Mouse (Mus musculus) MEL (cell line): ENCODE measurements at regions not wholly inside any gene's neighbourhood (a gene's known extent, or its start where the extent isn't known, plus 50 kb on each side); places are given as distances from the start of the nearest gene placed in this dataset.

ENCODE experiments used
- DNase-seq: peaks from one replicate; pipeline ENCODE4 v3.0.0; 2011; ENCODE audit warnings: low read depth, low spot score
- H3K27ac ChIP-seq: 2 replicates; pipeline ENCODE4 v1.5.1; 2012; ENCODE audit warnings: low read depth, mild to moderate bottlenecking, control low read depth, low read length, moderate library complexity; ENCODE audit not compliant: control insufficient read depth
- H3K27me3 ChIP-seq, 2 experiments: fragments of 150-350 bp in 1 of 2; sonication (generic) in 1 of 2; 2 replicates each; pipeline ENCODE4 v1.6.1; 2012; ENCODE audit warnings: low read length in 2 of 2, mild to moderate bottlenecking in 2 of 2, improper control_type of control experiment in 1 of 2, moderate library complexity in 1 of 2; ENCODE audit not compliant: insufficient read depth in 2 of 2, control insufficient read depth in 1 of 2
- H3K36me3 ChIP-seq, 2 experiments: 2 replicates each; pipeline ENCODE4 v1.6.1; 2012 to 2014; ENCODE audit warnings: low read length in 2 of 2, improper control_type of control experiment in 1 of 2, inconsistent platforms in 1 of 2, mild to moderate bottlenecking in 1 of 2; ENCODE audit not compliant: insufficient read depth in 2 of 2, control insufficient read depth in 1 of 2
- H3K4me1 ChIP-seq, 2 experiments: fragments of 150-350 bp in 1 of 2; sonication (generic) in 1 of 2; 2 replicates each; pipeline ENCODE4 v1.6.1; 2012; ENCODE audit warnings: low read length in 2 of 2, improper control_type of control experiment in 1 of 2, mild to moderate bottlenecking in 1 of 2; ENCODE audit not compliant: insufficient read depth in 2 of 2, control insufficient read depth in 1 of 2
- H3K4me3 ChIP-seq, 2 experiments: fragments of 150-350 bp in 1 of 2; sonication (generic) in 1 of 2; 2 replicates each; pipeline ENCODE4 v1.5.1; 2012; ENCODE audit warnings: low read depth in 2 of 2, low read length in 2 of 2, mild to moderate bottlenecking in 2 of 2, moderate library complexity in 2 of 2, control low read depth in 1 of 2, improper control_type of control experiment in 1 of 2; ENCODE audit not compliant: control insufficient read depth in 1 of 2, insufficient read depth in 1 of 2
- H3K79me2 ChIP-seq: 2 replicates; pipeline ENCODE4 v1.6.1; 2012; ENCODE audit warnings: mild to moderate bottlenecking, low read length, moderate library complexity; ENCODE audit not compliant: control insufficient read depth, poor library complexity, insufficient read depth
- H3K9ac ChIP-seq: 2 replicates; pipeline ENCODE4 v1.6.1; 2012; ENCODE audit warnings: low read depth, mild to moderate bottlenecking, control low read depth, low read length, moderate library complexity; ENCODE audit not compliant: control insufficient read depth, poor library complexity, severe bottlenecking
- H3K9me3 ChIP-seq: fragments of 150-350 bp; sonication (generic); replicated peaks from 2 replicates; pipeline ENCODE4 v1.6.1; 2012; ENCODE audit warnings: mild to moderate bottlenecking, low read length, improper control_type of control experiment, moderate library complexity; ENCODE audit not compliant: insufficient read depth
- BHLHE40 ChIP-seq: IDR thresholded peaks from 2 replicates; pipeline ENCODE4 v1.6.1; 2012; ENCODE audit warnings: low read depth, mild to moderate bottlenecking, inconsistent platforms, low read length, improper control_type of control experiment, borderline replicate concordance
- CTCF ChIP-seq, 3 experiments: IDR thresholded peaks in 2 of 3; conservative IDR thresholded peaks in 1 of 3; 2 replicates each; pipeline ENCODE4 v1.5.1; 2011 to 2012; ENCODE audit warnings: low read length in 3 of 3, low read depth in 2 of 3, mild to moderate bottlenecking in 2 of 3, improper control_type of control experiment in 1 of 3, inconsistent platforms in 1 of 3, mixed read lengths in 1 of 3, moderate library complexity in 1 of 3; ENCODE audit not compliant: control insufficient read depth in 1 of 3, insufficient read depth in 1 of 3, poor library complexity in 1 of 3, severe bottlenecking in 1 of 3
- RAD21 ChIP-seq: IDR thresholded peaks from 2 replicates; pipeline ENCODE4 v1.6.1; 2011; ENCODE audit warnings: mild to moderate bottlenecking, low read depth, low read length, improper control_type of control experiment
- SMC3 ChIP-seq: IDR thresholded peaks from 2 replicates; pipeline ENCODE4 v1.6.1; 2011; ENCODE audit warnings: low read depth, low read length, improper control_type of control experiment
- TCF12 ChIP-seq: IDR thresholded peaks from 2 replicates; pipeline ENCODE4 v1.6.1; 2014; ENCODE audit warnings: low read depth, mild to moderate bottlenecking, inconsistent platforms, low read length, improper control_type of control experiment, moderate library complexity
- USF2 ChIP-seq, 2 experiments: IDR thresholded peaks; 2 replicates each; pipeline ENCODE4 v1.6.1; 2011 to 2012; ENCODE audit warnings: improper control_type of control experiment in 2 of 2, low read length in 2 of 2, borderline replicate concordance in 1 of 2, inconsistent platforms in 1 of 2, low read depth in 1 of 2, mild to moderate bottlenecking in 1 of 2; ENCODE audit not compliant: insufficient read depth in 1 of 2
- ZKSCAN1 ChIP-seq: IDR thresholded peaks from 2 replicates; pipeline ENCODE4 v1.6.1; 2012; ENCODE audit warnings: low read depth, mild to moderate bottlenecking, inconsistent platforms, low read length, improper control_type of control experiment, moderate library complexity

DNA sequence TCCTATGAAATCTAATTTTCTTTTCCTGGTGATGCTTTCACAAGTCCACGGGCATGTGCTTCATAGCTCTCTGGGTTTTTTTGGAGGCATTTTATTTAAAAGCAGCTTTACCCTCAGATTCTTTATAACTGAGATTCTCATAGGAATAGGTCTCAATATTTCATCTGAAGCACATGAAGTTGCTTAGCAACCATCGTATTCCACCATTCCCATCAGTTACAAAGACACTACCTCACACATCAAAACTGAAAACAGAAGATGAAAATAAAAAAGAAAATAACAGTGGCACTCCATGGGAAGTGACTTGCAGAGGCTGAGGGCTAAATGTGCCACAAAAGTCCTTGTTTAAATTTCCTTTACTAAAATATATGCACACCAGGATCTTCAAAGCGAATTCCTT, 384.0 kb upstream of the 1700015G11Rik start:
- no peak overlapping the region for H3K27ac ChIP-seq
- TF ChIP-seq TCF12 = no peak
- no peak for TF ChIP-seq ZKSCAN1
- TF ChIP-seq BHLHE40 = no peak
- TF ChIP-seq, all 39 proteins: peak for 0
- H3K36me3 ChIP-seq = no peaks in the 10 kb centered on the region
- no peaks in the 10 kb centered on the region for H3K4me1 ChIP-seq
- no peak overlapping the region for H3K9ac ChIP-seq
- no peak for DNase-seq
- no peak overlapping the region for H3K4me3 ChIP-seq
- no peaks in the 10 kb centered on the region for H3K79me2 ChIP-seq
- no peaks in the 10 kb centered on the region for H3K9me3 ChIP-seq
- H3K27me3 ChIP-seq = no peaks in the 10 kb centered on the region

DNA sequence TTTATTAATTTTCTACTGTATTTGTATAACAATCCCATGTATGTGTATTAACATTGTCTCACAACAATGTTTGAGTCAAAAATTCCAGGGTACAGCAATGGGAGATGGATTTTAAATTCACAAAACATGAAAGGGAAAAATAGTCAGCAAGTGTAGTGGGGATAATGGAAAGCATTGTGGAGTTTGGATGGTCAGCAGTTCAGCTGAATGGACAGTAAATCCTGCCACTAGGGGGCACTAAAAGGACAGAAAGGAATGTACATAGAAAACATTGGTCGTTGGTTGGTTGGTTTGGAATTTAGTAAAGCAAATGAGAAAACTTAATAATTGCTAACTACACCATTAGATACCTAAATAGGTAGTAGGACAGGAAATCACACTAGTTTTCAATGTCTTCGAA, 376.3 kb upstream of the 1700015G11Rik start:
- peak; percentile 31 for DNase-seq
- no peaks in the 10 kb centered on the region for H3K4me1 ChIP-seq
- no peaks in the 10 kb centered on the region for H3K79me2 ChIP-seq
- TF ChIP-seq RAD21 (peak; percentile 45), USF2 (IDR thresholded peaks at IDR 0.05; ENCODE audit: borderline replicate concordance in 1 of 2, insufficient read depth in 1 of 2, low read depth in 1 of 2, low read length in 2 of 2) (no peak), CTCF (IDR thresholded peaks at IDR 0.05 in 2 of 3, conservative IDR thresholded peaks at IDR 0.05 in 1 of 3; ENCODE audit: control insufficient read depth in 1 of 3, insufficient read depth in 1 of 3, low read depth in 2 of 3, low read length in 3 of 3, poor library complexity in 1 of 3, severe bottlenecking in 1 of 3) (peak; percentile 31 to 56 (median 44); a peak in 5 of 6 replicates), SMC3 (peak; percentile 42)
- no peaks in the 10 kb centered on the region for H3K36me3 ChIP-seq
- H3K27me3 ChIP-seq = no peaks in the 10 kb centered on the region
- H3K27ac ChIP-seq = no peak overlapping the region
- H3K9me3 ChIP-seq = no peaks in the 10 kb centered on the region
- no peak overlapping the region for H3K9ac ChIP-seq
- no peak overlapping the region for H3K4me3 ChIP-seq
